Mouse (Mus musculus) 3134 (cell line): ENCODE measurements around the gene Chadl.
"Not testable (repeated sequence)": the region's sequence is repeated elsewhere in the genome, so short reads cannot be mapped to it uniquely, and the experiment has no call there.

Experiments used
- DNase-seq: peaks from one replicate; pipeline ENCODE4 v3.0.0-alpha.2; 2011; ENCODE audit warnings: low spot score; ENCODE audit not compliant: insufficient read length; ENCODE audit errors: extremely low read depth

The Chadl gene

GRCm38 (mm10) chr15:81697175-81697574, at the start of gene Chadl:
TSS of gene Chadl (minus strand) at chr15:81697287.
- DNase-seq: no peak

DNA sequence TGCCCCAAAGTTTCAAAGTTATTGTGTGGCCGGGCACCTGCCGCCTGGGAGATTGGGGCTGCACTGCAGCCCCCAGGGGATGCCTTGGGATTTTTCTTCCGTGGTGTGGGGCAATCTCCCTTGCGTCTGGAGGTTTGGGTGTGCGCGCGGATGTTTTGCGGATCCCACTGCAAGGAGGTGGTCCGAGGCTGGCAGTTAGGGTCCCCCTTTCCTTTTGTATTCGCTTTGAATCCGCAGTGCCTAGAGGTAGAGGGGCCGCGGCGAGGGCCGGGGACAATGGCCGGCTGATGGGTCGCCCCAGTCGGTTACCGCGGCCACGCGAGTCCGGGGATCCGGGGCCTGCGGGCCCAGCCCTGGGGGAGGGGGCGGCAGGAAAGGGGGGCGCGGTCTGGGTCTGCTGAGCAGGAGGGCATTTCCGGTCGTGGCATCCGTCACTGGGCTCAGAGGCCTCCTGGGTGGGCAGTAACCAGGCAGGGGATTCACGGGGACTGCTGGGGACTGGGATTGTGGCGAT, 48.6 kb upstream of the Chadl start:
- peak; percentile 65 for DNase-seq

- peak; percentile 85 for DNase-seq
These were observed 48.0 kb upstream of the Chadl start, which contains the start of the genes Zc3h7b and Rangap1 for GRCm38 (mm10) chr15:81744992-81745600. TSS of gene Zc3h7b (plus strand) at chr15:81745057. TSS of gene Rangap1 (minus strand) at chr15:81745530.

- DNase-seq: not testable (repeated sequence)
These were observed 45.3 kb upstream of the Chadl start for GRCm38 (mm10) chr15:81742368-81742767.

DNA sequence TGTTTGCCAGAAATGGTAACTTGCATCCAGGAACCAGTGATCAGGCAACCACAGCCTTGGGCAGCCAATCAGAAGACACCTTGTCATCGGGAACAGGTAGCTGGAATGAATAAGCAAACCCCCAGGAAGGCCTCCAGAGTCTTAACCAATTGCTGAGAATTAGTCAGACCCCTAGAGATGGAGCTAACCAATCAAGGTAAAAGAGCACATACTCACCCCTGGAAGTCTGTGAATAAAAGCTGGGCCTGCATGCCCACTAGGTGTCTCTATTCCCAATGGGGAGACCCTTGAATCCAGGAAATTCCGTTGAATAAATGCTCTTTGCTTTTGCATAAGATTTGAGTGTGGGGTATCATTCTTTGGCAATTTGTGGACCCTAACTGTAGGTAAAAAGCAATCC, 42.8 kb upstream of the Chadl start:
- DNase-seq: no peak

DNA sequence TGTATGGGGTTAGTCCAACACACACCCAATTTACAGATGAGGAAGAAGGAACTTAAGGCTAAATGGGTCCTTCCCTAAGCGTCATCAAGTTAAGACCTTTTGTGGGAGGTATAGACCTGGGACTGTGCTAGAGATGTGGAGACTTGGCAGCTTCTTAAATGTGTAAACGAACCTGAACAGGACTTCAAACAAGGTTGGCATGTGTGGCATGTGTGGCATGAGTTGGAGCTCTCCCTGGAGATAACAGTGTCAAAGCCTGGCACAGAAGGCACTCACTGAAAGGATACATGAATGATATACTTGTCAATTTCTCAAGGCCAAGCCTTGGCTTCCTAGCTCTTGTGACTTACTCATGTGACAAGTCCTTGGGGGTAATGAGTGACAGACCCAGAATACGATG, 42.2 kb upstream of the Chadl start:
- no peak for DNase-seq

- DNase-seq: no peak
These were observed 38.0 kb upstream of the Chadl start for GRCm38 (mm10) chr15:81735075-81735474.

- DNase-seq: peak; percentile 99
These were observed 32.9 kb upstream of the Chadl start for GRCm38 (mm10) chr15:81729792-81730635.

- peak; percentile 77 for DNase-seq
These were observed 32.2 kb upstream of the Chadl start for GRCm38 (mm10) chr15:81729241-81729791.

- DNase-seq: no peak
These were observed 28.9 kb upstream of the Chadl start for GRCm38 (mm10) chr15:81725965-81726364.

DNA sequence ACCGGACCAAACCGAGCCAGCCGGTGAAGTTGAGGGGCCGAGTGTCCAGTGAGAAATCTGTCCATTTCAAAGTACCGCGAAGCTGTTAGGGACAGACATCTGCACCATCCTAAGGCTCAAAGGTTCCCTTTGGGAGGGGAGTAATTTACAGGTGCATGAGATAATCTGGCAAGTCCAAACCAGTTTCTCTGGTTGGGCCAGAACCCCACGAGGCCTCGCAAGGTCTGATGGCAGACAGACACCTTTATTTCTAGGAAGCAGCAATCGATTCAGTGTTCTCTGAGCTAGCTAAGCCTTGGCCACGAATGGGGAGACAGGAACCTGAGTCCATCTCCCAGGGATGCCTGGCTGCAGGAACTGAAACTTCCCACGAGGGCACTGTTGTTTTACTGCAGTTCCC, 26.6 kb upstream of the Chadl start:
- DNase-seq: no peak

DNA sequence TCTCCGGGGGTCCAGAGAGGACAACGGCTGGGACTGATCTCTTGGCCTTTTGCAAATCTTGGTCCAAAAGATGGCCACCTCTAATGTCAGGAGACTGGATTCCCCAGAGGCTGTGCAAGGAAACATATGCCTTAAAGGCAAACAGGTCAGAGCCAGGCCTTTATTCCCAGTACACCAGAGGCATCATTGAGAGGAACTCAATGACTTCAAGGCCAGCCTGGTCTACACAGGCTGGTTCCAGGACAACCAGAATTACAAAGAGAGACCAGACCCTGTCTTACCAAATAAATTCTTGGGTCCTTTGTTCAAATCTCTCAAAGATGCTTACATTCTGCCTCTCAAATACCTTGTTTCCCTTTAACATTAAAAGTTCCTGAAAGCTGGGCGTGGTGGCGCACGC, 25.3 kb upstream of the Chadl start:
- DNase-seq: no peak

DNA sequence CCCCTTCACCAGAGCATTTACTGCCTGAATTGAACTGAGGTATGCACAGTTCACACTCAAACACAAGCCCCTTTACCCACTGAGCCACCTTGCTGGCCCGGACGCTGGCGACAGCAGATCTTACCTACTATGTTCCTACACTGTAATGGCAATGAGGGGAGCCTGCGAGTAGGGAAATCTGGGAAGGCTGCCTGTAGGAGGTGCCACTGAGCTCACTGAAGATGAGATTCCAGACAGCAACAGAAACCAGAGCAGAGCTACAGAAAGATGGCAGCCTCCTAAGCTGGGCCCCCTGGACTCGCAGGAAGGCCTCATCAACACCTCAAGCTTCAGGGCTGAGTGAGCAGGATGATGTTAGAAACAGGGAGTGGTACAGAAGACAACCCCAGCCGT, 22.0 kb upstream of the Chadl start:
- no peak for DNase-seq

- no peak for DNase-seq
These were observed 21.4 kb upstream of the Chadl start for GRCm38 (mm10) chr15:81718336-81719138.

GRCm38 (mm10) chr15:81713742-81714141, 16.7 kb upstream of the Chadl start:
- no peak for DNase-seq

- no peak for DNase-seq
These were observed 13.7 kb upstream of the Chadl start for GRCm38 (mm10) chr15:81710801-81711200.

DNA sequence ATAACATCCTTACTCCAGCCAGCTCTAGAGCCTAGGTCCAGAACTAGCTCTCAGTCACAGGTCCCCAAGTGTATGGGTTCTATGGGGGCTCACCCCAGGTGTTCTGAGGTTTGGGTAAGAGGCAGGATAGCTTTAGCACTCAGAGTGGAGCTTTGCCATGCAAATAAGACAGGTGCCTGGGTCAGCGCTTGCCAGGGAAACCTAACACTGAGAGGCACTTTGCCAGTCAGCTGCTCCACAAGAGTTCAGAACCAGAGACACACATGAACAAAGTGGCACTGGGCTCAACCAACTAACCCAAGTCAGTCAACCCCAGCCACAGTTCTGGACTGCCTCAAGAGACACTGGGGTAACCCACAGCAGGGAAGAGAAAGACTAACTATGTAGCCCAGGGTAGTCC, 12.6 kb upstream of the Chadl start:
- no peak for DNase-seq

GRCm38 (mm10) chr15:81708991-81709390, 11.9 kb upstream of the Chadl start:
- DNase-seq: no peak

GRCm38 (mm10) chr15:81703094-81703489, 6.0 kb upstream of the Chadl start:
- DNase-seq: no peak

- DNase-seq: no peak
These were observed 5.4 kb upstream of the Chadl start for GRCm38 (mm10) chr15:81702306-81703093.
